Mouse (Mus musculus): ENCODE data around the gene Calm1.
"Not testable (repeated sequence)": the region's sequence is repeated elsewhere in the genome, so short reads cannot be mapped to it uniquely, and the experiment has no call there.

The Calm1 gene

DNA sequence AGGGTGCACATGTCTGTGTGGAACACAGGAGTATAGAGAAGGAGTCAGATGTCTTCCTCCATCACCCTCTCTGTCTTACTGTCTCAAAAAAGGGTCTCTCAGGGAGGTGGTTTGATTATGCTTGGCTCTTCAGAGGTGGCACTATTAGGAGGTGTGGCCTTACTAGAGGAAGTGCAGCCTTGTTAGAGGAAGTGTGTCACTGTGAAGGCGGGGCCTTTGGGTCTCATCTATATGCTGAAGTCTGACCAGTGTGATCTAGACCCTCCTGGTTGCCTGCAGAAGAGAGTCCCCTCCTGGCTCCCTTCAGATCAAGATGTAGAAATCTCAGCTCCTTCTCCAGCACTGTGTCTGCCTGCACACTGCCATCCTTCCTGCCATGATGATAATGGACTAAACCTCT, 5.1 kb upstream of the Calm1 start:
- no peak for DNase-seq (ENCODE audit: low spot score)

DNA sequence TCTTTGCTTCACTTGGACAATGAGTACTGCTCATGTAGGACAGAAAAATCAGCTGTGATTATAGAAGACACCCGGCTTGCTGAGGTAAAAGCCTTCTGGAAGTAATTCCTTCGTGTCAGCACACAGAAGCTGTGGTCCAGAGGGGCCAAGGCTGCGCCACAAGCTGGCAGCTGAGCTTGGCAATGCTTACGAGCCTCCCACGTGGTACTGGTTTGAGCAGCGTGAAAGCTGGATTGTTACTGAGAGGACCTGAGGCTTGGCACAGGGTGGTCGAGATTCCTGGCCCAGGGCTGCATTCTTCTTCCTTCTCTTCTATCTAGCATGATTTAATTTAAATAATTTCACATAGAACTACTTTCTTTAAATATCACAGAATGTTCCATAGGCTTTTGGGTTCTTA, 2.4 kb upstream of the Calm1 start:
- DNase-seq (ENCODE audit: low spot score) = no peak

DNA sequence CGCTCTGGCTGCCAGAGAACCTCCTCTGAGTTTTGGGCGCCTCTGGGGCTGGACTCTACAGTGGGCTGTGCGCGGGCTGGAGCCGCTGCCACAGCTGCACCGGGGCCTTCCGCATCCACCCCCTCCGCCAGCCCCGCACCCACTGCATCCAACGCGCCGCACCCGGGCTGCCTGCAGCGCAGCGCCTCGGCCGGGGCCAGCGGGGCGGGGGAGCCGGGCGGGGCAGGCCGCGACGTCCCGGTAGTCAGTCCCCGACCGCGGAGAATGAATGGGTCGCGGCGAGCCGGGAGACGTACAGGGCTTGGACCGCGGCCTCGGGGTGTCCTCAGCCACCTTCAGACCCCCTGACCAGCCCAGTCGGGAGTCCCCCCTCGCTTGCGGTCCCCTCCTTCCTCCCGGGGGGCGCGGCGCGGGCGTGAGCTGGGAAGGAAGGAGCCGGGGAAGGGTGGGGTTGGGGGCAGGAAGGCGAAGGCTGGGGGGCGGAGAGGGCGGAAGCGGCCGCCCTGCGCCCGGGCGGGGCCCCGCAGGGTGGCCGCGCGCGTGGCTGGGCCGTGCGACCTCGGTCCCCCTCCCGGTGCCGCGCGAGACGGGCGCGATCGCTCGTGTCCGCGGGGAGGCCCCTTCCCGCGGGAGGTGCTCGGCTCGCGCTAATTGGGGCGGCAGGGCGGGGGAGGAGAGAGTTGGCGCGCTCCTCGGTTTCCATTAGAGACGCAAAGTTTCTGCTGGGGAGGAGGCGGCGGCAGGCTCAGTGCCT, 833 bp downstream of the Calm1 start:
- DNase-seq (ENCODE audit: low spot score) = peak; percentile 63

DNA sequence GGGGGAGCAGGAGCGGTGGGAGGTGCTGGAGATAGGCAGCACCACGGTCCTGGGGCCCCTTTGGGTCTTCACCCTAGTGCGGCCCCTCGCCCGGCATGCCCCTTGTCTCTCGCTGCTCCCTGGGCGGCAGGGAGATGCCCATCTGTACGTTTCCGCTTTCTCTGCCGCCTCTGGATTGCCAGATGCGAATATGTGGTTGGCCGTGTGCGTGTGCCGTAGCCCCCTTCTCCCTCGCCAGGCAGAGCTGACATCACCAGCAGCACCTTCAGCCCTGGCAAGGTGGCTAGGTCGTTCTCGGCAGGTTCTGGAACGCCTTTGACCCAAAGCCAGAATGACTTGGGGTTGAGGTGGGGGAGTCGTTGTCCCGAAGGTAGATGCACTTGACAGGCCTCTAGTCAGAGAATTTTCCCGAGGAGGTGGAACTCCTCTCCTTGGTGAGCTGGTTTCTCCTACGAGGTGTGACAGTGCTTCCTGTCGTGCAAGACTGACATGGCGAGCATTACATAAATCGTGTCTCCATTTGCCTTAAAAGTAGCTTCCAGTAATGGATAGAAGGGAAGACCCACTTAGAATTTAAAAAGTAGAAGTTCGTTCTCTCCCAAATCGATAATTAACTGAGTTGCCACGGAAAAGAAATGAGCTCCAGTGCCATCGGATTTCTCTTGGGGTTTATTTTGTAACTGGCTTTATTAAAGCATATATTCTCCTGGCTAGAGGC, 1.6 kb downstream of the Calm1 start:
- no peak for DNase-seq (ENCODE audit: low spot score)

DNA sequence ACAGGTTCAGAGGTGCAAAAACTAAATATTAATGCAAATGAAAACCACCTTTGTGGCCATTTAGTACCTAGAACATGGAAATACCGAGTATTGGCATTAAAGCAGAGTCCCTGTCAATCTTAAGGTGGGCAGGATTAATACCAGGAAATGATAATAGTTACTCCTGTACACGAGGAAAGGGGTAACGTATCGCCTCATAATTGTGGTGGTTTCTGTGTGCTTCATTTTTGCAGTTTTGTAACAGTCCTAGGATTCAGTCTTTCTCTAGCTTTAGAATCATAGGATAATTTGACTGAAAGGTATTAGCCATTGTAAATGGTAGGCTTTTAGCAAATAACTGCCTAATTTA, 2.1 kb downstream of the Calm1 start:
- no peak for DNase-seq (ENCODE audit: low spot score)

DNA sequence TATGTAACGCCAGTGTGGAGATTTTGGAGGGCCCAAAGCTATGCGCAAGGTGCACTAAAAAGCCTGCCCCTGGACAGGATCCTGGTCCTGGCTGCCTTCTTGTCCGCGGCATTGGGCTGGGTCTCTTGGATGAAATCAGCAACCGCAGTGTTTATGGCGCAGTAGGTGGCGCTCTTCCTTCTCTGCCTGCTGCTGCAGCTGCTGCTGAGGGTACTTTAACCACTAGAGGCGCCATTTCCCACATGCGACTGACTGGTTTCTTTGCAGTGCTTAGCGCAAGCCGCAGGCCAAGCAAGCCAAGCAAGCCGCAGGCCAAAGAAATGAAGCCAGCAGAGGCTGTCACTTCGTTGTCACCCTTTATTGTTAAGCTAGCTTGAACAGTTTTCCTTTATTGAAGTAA, 2.6 kb downstream of the Calm1 start:
- peak; percentile 84 for DNase-seq (ENCODE audit: low spot score)

DNA sequence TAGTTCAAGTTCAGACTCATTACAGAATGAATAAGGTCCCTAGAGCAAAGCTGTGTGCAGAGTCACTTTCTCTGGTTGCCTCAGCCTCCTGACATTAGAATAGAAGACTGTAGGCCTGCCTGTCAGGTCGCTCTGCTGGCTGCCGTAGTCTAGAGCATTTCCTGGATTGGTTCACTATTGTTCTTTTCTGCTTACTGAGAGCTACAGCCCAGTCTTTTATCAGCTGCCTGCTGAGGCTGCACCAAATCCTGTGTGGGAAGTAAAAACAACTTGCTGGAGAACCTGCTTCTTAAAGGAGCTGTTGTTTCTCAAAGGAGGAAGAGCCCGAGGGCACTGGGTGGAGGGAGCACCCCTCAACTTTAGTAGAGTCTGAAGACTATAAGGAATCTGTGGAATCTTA, 4.5 kb downstream of the Calm1 start:
- no peak for DNase-seq (ENCODE audit: low spot score)

DNA sequence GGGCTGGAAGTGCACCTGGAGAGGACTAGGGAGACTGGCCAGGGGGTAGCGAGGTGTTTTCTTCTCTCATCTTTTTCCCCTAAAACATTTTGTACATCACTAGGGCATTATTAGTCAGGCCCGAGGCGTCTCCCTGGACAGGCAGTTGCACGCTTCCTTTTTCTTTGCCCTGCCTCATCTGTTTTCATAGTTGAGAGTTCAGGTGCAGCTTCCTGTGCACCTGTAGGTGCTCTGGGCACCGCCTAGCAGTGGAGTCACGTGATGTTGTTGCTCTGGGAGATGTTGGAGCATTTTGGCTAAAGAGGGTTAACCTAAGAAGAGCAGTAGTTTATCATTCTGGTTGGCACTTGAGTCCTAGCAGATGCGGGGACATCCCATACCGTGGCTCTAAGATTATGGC, 5.9 kb downstream of the Calm1 start:
- DNase-seq (ENCODE audit: low spot score) = no peak

DNA sequence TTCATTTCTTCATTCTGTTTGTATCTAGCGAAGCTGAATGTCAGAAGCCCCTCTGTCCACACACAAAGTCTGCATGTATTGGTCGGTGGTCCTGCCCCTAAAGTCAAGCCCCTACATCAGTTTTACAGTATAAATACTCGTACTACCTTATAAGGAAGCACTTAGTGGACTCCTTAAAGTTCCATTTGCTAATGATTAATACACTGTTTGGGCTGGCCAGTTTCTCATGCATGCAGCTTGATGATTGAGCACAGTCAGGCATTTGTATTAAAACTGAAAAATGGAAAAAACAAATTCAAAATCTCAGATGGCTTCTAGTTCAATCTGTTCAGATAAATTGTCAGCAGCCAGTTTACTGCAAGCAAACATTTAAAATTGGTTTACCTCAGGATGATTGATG, 7.3 kb downstream of the Calm1 start:
- DNase-seq (ENCODE audit: low spot score) = no peak

DNA sequence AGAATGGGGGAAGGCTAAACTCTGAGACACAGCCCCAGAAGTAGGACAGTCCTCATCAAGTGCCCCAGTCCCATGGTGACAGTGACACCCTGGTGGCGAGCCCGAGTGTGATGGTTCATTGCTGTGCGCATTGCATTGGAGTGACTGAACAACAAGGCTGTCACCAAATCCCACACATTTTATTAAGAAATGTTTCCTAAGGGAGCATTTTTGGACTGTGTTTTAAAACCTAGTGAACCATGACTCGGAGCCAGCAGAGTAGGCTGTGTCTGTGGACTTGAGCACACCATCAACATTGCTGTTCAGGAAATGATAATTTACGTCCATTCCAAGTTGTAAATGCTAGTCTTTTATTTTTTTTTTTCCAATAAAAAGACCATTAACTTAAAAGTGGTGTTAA, 7.7 kb downstream of the Calm1 start:
- no peak for DNase-seq (ENCODE audit: low spot score)

DNA sequence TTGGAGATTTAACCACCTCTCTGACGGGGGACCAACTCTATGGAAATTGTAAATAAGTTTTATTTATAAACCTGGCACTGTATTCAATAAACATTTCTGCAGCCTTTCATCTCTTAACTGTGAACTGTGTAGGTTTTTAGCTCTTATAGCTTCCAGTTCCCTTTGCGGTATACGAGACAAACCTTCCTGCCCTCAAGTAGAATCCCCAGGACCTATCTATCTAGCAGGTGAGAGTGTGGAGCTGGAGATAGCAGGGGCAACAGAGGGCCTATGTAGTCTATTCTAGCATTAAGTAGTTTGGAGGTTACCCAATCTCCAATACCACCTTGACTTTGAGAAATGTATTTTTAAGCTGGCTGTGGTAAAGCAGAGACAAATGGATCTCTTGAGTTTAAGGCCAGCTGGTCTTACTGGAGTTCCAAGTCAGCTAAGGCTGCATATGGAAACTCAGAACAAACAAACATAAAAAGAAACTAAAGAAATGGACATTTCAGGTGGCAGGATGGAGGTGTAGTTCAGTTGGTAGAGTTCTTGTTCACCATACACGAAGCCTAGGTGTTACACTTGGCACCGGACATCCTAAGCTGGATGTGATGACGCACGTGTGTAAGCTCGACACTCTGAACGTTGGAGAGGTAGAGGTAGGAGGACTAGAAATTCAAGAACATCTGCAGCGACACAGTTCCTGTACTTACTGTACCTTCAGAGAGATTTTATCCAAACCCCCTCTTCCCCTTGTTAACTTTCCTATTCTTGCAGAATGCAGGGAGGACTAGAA, 10.7 kb downstream of the Calm1 start:
- no peak for DNase-seq (ENCODE audit: low spot score)

DNA sequence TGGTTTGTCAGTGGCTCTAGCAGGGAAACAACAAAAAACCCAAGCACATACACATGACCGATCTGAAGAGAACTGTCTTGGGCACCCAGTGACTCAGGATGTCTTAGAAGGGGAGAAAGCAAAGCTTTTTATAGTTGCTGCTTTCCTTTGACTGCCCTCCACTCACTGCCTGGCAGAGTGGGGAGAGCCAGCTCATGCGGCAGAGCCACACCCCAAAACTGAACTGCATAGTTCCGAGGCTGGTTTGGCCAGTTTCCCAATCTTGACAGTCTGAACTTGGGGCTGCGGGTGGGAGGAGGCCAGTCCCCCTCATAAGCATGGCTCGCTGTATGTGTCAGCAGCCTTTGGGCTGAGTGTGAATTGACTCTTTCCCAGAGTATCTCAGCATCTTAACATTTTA, 11.7 kb downstream of the Calm1 start:
- peak; percentile 56 for DNase-seq (ENCODE audit: low spot score)

DNA sequence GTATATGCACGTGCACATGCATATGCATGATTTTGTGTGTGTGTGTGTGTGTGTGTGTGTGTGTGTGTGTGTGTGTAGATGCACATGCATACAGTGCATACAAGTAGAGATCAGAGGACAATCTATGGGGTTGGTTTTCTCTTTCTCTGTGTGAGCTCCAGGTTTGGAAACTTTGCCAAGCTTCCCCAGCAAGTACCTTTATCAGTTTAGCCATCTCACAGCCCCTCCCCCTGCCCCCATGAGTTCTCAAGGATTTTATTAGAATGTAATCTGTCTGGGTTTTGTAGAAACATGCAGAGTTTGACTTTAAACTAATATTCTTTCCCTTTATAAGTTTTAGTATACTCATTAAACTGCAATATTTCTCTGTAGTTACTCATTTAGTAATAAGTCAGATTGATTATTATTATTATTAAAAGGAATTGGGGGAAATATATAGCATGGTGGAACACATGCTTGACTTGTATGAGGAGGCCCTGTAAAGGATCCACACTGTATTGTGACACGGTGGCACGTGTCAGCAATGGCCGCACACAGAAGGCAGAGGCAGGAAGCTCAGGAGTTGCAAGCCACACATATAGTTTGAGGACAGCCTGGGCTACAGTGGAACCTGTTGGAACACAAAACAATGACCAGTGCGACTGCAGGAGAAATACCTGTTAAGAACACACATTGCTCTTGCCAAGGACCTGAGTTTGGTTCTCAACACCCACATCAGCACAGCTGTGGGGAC, 12.4 kb downstream of the Calm1 start:
- no peak for DNase-seq (ENCODE audit: low spot score)

DNA sequence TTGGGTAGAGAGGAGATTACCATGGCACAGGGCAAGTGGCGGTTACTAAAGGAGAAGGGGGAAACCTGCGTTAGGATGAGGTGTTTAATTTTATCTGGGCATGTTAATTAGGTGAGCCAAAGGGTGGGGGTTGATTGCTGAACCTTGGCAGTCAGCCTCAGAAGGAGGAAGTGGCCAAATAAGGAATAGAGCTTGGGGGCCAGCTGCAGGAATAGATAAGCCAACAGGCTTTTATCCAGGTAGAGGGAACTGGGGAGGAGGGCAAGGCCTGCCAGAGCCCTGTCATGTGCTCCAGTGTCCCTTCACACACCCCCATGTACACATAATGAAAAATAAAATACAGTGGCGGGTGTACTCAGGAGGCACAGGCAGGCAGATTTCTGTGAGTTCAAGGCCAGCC, 13.2 kb downstream of the Calm1 start:
- DNase-seq (ENCODE audit: low spot score) = no peak

DNA sequence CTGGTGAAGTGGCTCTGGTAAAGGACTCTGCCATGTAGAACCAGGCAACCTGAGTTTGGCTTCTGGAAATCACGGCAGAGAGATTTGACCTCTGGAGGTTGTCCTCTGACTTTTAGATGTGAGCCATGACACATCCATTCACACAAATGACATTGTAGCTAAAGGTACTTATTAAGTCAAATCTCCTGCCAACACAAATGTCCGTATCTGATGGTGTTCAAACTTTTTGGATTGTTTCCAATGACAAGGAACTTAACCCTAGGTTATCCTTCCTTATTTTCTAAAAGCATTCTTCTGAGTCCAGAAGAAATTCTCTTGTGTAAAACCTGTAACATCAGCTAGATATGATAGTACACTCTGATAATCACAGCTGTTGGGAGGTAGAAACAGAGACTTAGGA, 13.9 kb downstream of the Calm1 start:
- DNase-seq (ENCODE audit: low spot score) = no peak

DNA sequence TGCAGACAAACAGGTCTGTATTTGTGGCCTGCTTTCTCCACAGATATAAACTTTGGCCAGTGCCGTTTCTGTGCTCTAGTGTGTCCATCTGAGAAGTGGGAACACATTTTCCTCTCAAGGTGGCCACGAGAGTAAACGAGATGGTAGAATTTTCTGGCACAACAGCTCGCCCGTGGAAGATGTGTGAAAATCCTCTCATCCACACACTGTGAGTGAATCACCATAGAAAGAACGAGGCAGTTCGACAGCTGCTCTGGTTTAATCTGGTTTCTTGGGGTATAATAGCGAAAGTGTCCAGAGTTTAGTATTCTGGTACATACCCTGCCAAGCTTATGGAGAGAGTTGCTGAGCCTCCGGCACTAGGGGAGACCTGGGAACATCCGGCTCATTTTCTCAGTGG, 14.9 kb downstream of the Calm1 start:
- DNase-seq (ENCODE audit: low spot score) = no peak

DNA sequence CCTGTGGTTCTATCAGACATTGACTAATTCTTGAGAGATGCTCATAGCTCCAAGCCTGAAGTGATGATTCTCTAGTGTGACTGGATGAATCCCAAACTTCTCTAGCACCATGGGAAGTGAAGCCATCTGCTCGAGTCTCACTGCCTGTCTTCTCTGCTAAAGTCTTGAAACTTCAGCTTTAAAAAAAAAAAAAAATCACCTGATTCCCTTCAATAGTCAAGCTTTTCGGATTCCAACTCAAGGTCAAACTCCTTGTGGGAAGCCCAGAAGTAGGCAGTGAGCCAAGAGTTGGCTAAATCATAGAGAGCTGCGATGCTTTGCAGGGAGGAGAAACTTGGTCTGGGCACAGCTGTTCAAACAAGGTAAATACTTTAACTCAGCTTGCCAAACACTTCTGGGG, 15.5 kb downstream of the Calm1 start:
- no peak for DNase-seq (ENCODE audit: low spot score)

DNA sequence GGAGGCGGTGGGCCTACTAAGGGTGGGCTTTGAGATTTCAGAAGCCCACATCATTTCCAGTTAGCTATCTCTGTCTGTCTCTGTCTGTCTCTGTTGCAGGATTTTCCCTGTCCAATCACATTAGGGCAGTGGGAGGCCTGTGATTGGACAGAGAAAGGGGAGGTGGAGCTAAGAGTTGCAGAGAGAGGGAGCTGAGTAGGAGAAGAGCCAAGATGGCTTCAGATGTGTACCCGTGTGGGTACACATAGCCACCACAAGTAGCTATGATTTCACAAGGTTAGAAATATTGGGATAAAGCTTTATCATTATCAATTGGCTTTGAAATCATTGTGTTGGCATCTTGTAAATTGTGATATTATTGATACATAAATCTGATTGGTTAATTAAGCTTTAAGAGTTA, 17.9 kb downstream of the Calm1 start:
- not testable (repeated sequence) for DNase-seq (ENCODE audit: low spot score)

DNA sequence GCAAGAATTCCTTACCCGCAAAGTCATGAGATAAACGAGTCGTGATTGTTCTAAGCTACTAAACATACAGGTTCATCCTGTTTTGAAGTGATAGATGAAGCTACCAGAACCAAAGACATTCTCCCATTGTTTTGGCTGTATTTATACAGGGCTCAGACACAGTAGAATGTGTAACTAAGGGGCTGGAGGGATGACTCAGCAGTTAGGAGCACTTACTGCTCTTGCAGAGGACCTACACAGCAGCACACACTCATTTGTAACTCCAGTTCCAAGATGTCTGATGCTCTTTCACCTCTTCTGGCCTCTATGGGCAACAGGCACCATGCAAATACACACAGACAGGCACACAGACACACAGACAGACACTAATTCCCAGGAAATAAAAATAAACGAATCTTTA, 20.8 kb downstream of the Calm1 start:
- no peak for DNase-seq (ENCODE audit: low spot score)

DNA sequence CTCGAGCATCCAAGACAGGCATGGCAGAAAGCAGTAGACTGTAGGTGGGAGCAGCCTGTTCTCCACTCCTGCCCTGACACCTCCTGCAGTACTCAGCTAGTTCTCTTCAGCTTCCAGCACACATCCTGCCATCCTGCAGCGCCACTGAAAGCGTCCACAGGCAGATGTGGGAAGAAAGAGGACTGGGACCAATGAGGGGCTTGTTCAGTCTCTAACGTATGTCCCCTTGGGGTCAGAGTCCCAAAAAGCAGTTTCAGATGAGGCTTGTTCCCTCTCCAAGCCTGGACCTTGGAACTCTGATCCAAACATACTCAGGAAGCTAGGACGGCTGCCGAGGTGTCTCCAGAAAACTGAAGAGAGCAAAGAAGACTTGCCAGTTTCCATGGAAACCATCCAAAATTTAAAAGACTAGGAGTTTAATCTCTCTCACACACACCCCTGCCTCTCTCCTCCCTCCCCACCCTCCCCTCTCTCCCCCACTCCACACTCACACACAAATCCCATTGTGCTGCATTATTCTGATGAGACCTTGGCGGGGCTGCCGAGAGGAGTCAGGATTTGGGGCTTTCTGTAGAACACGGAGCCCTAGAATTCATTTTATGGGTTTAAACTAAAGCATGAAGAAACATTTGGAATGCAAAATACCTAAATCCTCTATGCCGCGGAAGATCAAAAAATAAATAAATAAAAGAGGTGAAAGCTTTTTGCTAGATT, 22.5 kb downstream of the Calm1 start:
- DNase-seq (ENCODE audit: low spot score) = no peak

DNA sequence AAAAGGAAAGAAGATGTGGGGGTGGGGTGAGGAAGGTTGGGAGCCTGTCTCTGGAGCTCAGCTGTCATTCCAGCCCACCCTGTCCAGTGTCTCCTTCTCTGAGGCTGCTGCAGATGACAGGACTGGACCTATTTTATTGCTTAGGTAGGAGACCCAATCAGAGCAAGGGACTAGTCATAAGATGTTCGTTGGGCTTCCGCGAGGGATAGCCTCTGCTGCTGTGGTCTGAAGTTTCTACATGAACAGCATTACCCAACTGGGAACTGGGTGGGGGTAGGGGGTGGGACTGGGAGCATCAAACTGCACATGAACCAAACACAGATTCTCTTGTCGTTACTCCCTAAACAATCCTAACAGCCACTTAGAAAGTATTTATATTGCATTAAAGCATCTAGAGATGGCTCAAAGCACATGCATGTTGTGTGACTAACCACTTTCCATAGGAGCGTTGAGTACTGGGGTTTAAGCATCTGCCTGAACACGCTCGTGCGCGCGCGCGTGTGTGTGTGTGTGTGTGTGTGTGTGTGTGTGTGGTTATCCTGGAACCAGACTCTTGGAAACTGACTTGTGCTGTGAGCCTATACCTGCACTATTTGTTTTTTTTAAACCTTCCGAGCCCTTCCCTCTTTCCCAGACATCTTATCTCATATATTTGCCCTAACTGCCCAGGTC, 23.2 kb downstream of the Calm1 start:
- no peak for DNase-seq (ENCODE audit: low spot score)

Measured in urinary bladder, postnatal 25 days (tissue).